Mouse (Mus musculus): ENCODE data around the gene Ppp2r5a.

Gene Ppp2r5a

GRCm38 (mm10) chr1:191418936-191419335, 15.9 kb upstream of the Ppp2r5a start:
- DNase-seq (ENCODE audit: low read depth, low spot score), result no peak

DNA sequence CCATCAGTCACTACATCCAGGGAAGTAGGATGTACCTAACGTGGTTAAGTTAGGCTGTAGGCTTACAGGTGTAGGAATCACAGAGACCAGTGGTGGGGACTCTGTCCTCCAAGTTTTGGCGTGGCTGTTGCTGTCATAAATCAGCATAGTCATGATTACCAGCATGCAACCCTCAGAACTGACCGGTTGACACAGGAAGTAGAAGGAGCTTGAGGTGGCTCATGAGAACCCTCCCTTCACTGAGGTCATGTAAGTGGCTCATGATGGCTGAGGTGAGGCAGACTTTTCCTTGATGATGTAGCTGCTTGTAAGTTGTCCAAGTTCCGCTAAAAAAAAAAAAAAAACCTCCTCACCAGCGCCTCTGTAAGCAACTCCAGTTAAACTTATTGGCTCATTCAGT, 14.0 kb upstream of the Ppp2r5a start:
- DNase-seq (ENCODE audit: low read depth, low spot score), result no peak

DNA sequence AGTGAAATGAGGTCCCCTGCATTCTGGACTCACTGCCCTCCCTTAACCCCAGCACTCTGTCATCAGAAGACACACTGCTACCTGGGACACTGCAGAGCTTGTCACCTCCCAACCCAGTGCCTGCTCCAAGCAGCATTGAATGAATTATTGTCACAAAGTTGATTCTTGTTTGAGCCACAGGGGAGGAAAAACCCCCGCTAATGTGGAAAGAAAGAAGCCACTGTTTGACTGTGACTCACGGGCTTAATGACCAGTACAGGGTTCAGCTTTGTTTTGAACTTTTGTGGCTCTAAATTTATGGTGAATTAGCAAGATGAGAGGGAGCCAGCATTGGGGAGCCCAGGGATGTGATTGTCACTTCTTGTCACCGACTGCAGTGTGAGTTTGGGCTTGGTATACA, 13.5 kb upstream of the Ppp2r5a start:
- no peak for DNase-seq (ENCODE audit: low read depth, low spot score)

- no peak for DNase-seq (ENCODE audit: low read depth, low spot score)
These were observed 11.4 kb upstream of the Ppp2r5a start for GRCm38 (mm10) chr1:191414432-191414831.

DNA sequence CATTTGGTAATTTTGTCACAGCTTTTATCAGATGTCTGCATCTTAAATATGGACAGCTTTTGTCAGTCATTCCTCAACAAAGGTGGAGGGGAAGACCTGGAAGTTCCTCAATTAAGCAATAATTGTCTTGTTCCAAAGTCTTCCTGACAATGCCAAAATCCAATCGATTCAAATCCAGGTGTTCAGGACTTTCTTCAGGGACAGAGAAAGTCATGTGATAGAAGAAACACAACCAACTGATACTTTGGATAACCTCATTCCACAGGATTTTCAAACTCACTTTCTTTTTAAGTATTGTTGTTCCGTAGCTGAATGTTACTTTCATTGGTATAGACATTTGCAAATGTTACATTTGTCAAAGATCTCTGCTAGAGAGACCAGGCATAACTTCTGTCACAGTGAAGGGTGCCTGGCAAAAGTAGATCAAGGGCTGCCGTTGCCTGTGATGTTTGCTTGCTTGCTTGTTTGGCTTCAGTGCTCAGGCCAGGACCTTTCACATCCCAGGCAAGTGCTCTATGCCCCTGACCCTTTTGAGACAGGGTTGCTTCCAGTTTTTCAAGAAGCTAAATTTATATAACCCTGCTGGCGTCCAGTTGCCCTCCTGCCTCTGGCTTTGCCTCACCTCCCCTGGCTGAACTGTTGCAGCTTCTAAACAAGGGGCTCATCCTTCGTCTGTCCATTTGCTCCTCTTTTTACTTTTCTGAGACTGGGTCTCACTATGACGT, 10.8 kb upstream of the Ppp2r5a start:
- no peak for DNase-seq (ENCODE audit: low read depth, low spot score)

GRCm38 (mm10) chr1:191410294-191411036, 7.4 kb upstream of the Ppp2r5a start:
- DNase-seq (ENCODE audit: low read depth, low spot score), result no peak

- DNase-seq (ENCODE audit: low read depth, low spot score), result no peak
These were observed 4.2 kb upstream of the Ppp2r5a start for GRCm38 (mm10) chr1:191407246-191407645.

GRCm38 (mm10) chr1:191406516-191406915, 3.4 kb upstream of the Ppp2r5a start:
- no peak for DNase-seq (ENCODE audit: low read depth, low spot score)

DNA sequence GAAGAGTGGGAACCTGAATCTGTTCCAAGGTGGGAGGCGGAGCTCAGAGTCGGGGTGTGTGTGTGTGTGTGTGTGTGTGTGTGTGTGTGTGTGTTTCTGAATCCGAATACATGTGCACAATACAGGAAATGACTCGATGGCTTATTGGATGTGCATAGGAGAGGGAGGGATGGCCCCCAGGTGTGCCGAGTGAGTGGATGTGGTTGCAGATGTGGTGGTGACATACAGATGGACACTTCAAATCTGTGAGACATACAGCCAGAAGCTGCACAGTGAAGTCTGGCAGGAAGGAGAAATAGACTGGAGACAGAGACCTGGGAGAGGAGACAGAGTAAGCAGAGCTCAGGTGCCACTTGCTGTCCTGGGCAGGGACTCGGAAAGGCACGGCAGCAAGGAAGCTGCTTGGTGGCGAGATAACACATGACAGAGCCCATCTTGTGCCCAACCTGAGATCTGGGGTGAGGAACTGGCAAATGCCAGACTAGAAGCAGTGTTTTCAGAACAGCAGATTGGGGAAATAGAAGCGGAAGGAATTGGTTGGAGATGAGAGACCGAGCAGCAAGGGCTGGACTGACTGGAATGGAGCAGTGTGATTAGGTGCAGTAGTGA, 1.8 kb upstream of the Ppp2r5a start:
- DNase-seq (ENCODE audit: low read depth, low spot score), result no peak

GRCm38 (mm10) chr1:191404301-191404700, 1.2 kb upstream of the Ppp2r5a start:
- DNase-seq (ENCODE audit: low read depth, low spot score), result no peak

DNA sequence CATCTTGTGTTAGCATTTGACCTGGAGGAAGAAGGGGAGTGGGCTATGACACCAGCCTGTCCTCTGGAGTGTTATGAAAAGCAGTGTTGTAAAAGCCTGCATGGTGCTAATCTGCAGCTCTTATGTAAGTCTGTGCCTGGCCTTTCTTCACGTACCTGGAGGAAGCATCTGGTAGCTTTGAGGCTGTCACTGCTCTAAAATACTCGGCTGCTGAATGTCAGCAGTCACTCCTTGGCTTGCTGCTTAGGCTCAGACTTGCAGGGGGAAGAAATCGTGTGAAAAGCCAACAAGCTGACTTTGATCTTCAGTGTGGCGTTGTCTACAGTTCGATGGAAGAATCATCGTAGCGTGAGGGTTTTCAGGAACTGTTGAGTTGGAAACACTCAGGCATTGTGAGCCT, 566 bp downstream of the Ppp2r5a start:
- DNase-seq (ENCODE audit: low read depth, low spot score), result no peak

- peak; percentile 100 for DNase-seq (ENCODE audit: low read depth, low spot score)
These were observed 5.9 kb downstream of the Ppp2r5a start for GRCm38 (mm10) chr1:191396897-191397849.

DNA sequence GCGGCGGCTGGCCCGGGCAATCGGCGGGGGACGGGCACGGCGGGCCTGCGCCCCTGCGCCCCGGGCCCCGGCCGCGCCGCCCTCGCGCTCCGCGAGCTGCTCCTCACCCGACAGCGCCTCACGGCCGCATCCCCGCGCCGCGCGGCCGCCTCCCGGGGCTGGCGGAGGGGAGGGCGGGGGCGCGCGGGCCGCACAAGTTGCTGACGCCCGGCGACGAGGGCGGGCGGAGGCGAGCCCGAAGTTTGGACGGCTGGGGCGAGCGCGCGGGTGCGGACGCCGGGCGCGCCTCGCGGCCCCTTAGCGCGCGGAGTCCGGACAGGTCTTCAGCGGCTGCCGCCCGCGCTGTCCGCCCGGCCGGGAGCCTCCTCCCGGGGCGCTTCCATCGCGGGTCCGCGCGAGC, 6.6 kb downstream of the Ppp2r5a start:
- DNase-seq (ENCODE audit: low read depth, low spot score), result no peak

GRCm38 (mm10) chr1:191395871-191396433, 7.1 kb downstream of the Ppp2r5a start:
- peak; percentile 76 for DNase-seq (ENCODE audit: low read depth, low spot score)

GRCm38 (mm10) chr1:191395200-191395599, 7.9 kb downstream of the Ppp2r5a start:
- peak; percentile 60 for DNase-seq (ENCODE audit: low read depth, low spot score)

- DNase-seq (ENCODE audit: low read depth, low spot score), result peak; percentile 57
These were observed 8.9 kb downstream of the Ppp2r5a start for GRCm38 (mm10) chr1:191394126-191394525.

DNA sequence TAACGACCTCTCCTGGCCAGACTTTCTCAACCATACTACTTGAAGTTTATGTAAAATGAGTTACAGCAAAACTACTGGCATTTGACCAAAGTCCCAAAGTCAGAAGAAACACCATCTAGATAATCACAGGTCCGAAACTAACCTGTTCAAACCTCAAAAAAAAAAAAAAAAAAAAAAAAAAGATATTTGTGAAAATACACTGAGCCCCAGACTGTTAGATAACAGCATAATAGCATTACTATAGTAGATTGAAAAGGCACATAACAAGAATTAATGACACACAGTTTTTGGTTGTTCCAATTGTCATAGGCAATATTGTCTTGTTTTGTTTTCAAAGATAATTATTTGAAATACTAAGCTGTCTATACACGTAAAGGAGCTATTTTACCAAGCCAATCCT, 9.5 kb downstream of the Ppp2r5a start:
- peak; percentile 29 for DNase-seq (ENCODE audit: low read depth, low spot score)

DNA sequence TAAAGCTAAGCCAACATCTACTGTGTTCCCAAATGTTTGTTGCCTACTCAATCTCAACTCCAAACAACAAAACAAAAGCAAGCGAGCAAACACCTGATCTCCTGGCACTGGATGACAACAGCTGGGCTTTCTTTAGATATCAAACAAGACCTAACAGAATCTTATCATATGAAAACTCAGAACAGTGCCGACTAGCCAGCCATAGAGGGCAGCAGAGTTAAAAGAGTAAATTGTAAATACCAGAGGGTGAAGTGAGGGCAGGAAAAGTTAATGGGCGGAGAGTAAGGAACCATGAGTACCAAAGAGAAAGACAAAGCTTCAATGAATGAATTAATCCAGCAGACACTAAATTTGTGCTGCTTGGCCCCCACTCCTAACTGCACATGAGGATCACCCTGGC, 11.8 kb downstream of the Ppp2r5a start:
- DNase-seq (ENCODE audit: low read depth, low spot score), result peak; percentile 75

DNA sequence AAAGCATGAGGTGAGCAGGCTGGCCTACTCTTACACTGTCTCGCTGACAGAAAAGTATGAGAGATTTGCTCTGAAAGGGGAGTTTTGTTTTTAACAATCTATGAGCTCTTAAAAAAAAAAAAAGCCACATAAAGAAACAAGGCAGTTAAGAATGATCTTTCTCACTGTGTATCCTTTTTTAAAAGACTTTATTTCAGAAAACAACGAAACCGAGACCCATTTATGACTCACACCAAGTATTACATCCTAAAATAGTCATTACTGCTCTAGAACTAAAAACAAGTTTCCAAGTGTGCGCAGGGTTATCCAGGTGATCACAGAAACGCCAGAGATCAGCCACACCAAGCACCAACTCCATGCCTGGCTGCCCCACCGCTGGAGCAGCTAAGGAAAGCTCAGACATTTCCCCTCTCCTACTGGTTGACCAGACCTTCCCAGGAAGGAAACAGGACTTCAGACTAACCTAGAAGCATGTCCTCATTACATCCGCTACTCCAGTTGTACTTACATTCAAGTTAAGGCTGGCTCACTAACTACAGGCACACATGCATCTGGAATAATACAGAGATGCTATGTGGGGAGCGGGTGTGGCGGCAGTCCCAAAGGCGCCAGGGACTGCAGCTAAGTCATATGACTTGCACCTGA, 18.2 kb downstream of the Ppp2r5a start:
- peak; percentile 57 for DNase-seq (ENCODE audit: low read depth, low spot score)

GRCm38 (mm10) chr1:191381955-191382736, 20.9 kb downstream of the Ppp2r5a start:
- no peak for DNase-seq (ENCODE audit: low read depth, low spot score)
